8 mouse cellular contexts compared by ENCODE assay signal in the genomic region with DNA sequence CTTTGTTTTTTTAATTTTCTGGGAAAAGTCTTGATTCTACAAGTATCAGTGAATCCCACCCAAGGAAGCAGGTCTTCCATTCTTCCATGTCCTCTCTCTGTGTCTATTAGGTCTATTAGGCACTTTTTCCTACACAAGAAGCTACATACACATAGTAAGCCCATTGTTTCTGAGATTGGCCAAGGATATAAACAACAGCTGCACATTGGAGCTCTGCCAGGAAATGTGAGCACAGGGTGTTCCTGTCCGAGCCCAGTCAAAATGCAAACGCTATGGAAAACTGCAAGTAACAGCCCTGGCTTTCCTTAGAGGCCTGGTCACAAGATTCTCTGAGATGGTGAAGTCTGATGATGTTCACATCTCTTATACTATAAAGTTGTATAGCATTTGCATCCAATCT. TPM values are rescaled to one million over a fixed set of nuclear protein-coding genes. Genes with fewer than 3 reads are reported as not detected.
A peak's percentile ranks its signal among the peaks of the same experiment; 100 is the strongest.
DNase-seq lines count a peak whose midpoint lies in the region.

No protein-coding gene starts in this region.

- peak; percentile 37 for DNase-seq in adrenal gland, postnatal 14 days
- no peak for DNase-seq in adrenal gland, adult 8-10 months
- DNase-seq in 3T3-L1 (ENCODE audit: low read depth, low spot score): peak; percentile 59
- DNase-seq in heart, adult 9 months (ENCODE audit: low spot score in 2 of 2): peak; percentile 70 to 79
- DNase-seq in left cerebral cortex, adult 9 months (ENCODE audit: low spot score in 2 of 2): peak; percentile 20 to 31
- DNase-seq in telencephalon, adult 2 months (ENCODE audit: low read depth, low spot score): peak; percentile 43
- DNase-seq in c-Kit-positive CD71-positive TER-119-positive erythroid progenitor cells, embryonic 14.5 days (ENCODE audit: low spot score): no peak
- no peak for DNase-seq in spleen, postnatal 4 days (ENCODE audit: low spot score in 2 of 2)

RNA-seq across cellular contexts. Expression of a gene that starts 49.3 kb away (rescaled TPM):
- 33.7 and 42.9 TPM in 2 replicates for total RNA-seq in adrenal gland, postnatal 14 days (2021)
- total RNA-seq in adrenal gland, adult 8-10 months (2022): 10 to 100 TPM; 15.7 to 23.2 (median 17.6) TPM

Comparison
In these comparisons a context has a peak if more than half of its experiments do, and no peak if none do; other contexts are left out.
1. DNase-seq: peak in adrenal gland, postnatal 14 days (single experiment), 3T3-L1 (single experiment), heart, adult 9 months (2 of 2), left cerebral cortex, adult 9 months (2 of 2) and telencephalon, adult 2 months (single experiment); none in adrenal gland, adult 8-10 months (single experiment), c-Kit-positive CD71-positive TER-119-positive erythroid progenitor cells, embryonic 14.5 days (single experiment) and spleen, postnatal 4 days (0 of 2).